Mouse (Mus musculus): ENCODE measurements around the gene Pank4. TPM values are rescaled to one million over a fixed set of nuclear protein-coding genes. Genes with fewer than 3 reads are reported as not detected.

Gene Pank4
- polyA plus RNA-seq, 1 experiment, result 37.5 TPM

DNA sequence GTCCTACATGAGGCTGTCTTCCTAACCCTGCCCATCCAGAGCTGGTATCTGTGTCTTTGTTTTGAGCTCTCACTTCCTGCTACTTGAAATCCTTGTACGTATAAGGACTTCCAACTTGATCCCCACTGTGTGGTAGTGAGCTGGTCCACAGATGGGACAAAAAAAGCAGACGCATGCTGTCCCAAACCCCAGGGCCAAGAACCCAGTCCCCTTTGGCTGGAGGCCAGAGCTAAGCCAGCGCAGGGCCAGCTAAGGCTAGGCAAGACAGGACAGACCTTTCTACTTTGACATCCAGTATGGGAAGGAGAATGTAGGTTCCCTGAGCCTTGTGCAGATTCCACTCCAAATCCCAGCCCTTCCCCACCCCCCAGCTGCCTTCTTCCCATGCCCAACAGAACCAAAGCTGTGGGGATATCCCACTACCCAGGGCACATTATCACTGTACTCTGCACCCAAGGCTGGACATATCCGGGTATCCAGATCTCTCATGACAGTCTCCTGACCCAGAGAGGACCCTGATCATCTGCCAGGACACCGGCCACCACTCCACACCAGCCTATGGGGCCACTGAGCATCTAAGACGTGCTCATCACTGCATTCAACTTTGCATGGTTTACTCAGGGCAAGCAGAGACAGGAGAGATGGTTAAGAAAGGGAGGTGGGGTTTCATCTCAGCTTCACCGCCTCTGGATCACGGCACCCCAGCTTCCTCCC lies 47.5 kb downstream of the Pank4 start:
- WGBS, result 70% methylated on average over 8 of the region's 8 CpGs
- TF ChIP-seq CTCF (conservative IDR thresholded peaks at IDR 0.05; ENCODE audit: insufficient read depth, insufficient read length, low read depth, low read length) (no peak), POLR2A (IDR thresholded peaks at IDR 0.05; ENCODE audit: low read depth, low read length) (no peak)
- H3K36me3 ChIP-seq (ENCODE audit: control insufficient read depth, insufficient read depth, low read length), result no peaks in the 10 kb centered on the region

DNA sequence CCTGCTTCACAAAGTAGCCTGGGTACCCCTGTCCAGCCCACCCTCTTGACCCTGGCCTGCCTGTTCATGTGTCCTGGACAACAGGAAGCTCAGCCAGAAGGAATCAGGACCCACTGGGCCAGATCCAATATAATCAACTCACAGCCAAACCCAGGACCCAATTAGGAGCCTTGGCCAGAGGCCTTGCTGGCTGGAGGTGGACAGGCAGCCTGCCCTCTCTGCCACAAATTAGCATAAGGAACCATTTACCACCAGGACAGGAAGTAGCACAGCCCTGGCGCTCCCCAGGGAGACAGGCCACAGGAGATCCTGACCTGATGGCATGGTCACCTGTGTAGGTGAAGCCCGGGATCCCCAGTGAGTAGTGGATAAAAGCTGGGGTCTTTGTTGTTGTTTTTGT lies 48.2 kb downstream of the Pank4 start:
- H3K4me3 ChIP-seq (ENCODE audit: insufficient read depth, low read depth, low read length), result no peak overlapping the region
- no peaks in the 10 kb centered on the region for H3K27me3 ChIP-seq (replicated peaks; ENCODE audit: control insufficient read depth, insufficient read depth, low read length)
- no peaks in the 10 kb centered on the region for H3K4me1 ChIP-seq (ENCODE audit: control insufficient read depth, insufficient read depth, low read length)
- H3K36me3 ChIP-seq (ENCODE audit: control insufficient read depth, insufficient read depth, low read length), result no peaks in the 10 kb centered on the region
- WGBS, result 67% methylated on average over 2 of the region's 2 CpGs
- TF ChIP-seq POLR2A (IDR thresholded peaks at IDR 0.05; ENCODE audit: low read depth, low read length), result no peak
- TF ChIP-seq CTCF (conservative IDR thresholded peaks at IDR 0.05; ENCODE audit: insufficient read depth, insufficient read length, low read depth, low read length), result no peak
- H3K27ac ChIP-seq (ENCODE audit: insufficient read depth, low read depth, low read length), result no peak overlapping the region
- no peak for DNase-seq

More for the DNA sequence above, 47.5 kb downstream of the Pank4 start:
- H3K27me3 ChIP-seq (replicated peaks; ENCODE audit: control insufficient read depth, insufficient read depth, low read length), result no peaks in the 10 kb centered on the region
- no peak overlapping the region for H3K4me3 ChIP-seq (ENCODE audit: insufficient read depth, low read depth, low read length)
- no peak for DNase-seq
- H3K27ac ChIP-seq (ENCODE audit: insufficient read depth, low read depth, low read length), result no peak overlapping the region
- no peaks in the 10 kb centered on the region for H3K4me1 ChIP-seq (ENCODE audit: control insufficient read depth, insufficient read depth, low read length)

DNA sequence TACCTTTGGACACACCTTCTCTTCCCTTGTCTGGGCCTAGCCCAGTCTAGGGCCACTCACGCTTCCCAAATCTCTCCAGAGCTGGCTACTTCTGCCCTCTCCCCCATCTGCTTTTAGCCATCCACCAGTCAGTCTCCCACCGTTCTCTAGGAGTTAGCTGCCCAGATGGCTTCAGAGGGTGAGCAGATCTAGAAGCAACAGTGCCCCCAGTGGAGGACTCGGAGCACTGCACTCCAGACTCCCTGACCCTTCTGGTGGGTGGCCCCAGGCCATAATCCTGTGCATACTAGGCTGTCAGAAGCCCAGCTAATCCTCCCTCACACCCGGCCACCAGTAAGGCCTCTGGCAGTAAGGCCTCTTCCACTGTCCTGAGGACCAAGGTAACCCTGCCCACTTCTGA lies 48.9 kb downstream of the Pank4 start:
- peak; percentile 49 for DNase-seq
- WGBS, result 10% methylated on average over 4 of the region's 4 CpGs

DNA sequence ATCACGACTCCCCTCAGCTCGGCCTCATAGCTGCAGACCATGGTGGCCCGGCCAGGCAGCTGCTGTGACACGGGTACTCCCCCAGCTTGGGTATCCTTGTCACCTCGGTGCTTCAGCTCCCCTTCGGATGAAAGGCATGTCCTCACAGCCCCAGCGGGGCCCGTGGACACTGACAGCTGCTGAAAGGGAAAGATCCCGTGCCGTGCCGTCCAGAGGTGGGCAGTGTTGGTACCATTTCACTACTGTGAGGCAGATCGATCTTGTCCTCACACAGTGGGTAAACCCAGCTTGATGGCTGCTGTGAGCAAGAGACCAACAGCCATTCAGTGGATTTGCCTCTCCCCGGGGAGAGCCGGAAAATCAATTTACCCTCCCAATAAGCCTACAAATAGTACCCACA lies 50.3 kb downstream of the Pank4 start:
- TF ChIP-seq CTCF (conservative IDR thresholded peaks at IDR 0.05; ENCODE audit: insufficient read depth, insufficient read length, low read depth, low read length) (no peak), POLR2A (IDR thresholded peaks at IDR 0.05; ENCODE audit: low read depth, low read length) (no peak)
- Histone ChIP-seq H3K27ac (ENCODE audit: insufficient read depth, low read depth, low read length) (no peak overlapping the region), H3K4me3 (ENCODE audit: insufficient read depth, low read depth, low read length) (no peak overlapping the region), H3K27me3 (replicated peaks; ENCODE audit: control insufficient read depth, insufficient read depth, low read length) (no peaks in the 10 kb centered on the region), H3K36me3 (ENCODE audit: control insufficient read depth, insufficient read depth, low read length) (no peaks in the 10 kb centered on the region), H3K4me1 (ENCODE audit: control insufficient read depth, insufficient read depth, low read length) (no peaks in the 10 kb centered on the region)
- 44% methylated on average over 14 of the region's 14 CpGs for WGBS
- no peak for DNase-seq

More for the DNA sequence above, 48.9 kb downstream of the Pank4 start:
- no peaks in the 10 kb centered on the region for H3K27me3 ChIP-seq (replicated peaks; ENCODE audit: control insufficient read depth, insufficient read depth, low read length)
- no peak overlapping the region for H3K4me3 ChIP-seq (ENCODE audit: insufficient read depth, low read depth, low read length)
- no peak for TF ChIP-seq POLR2A (IDR thresholded peaks at IDR 0.05; ENCODE audit: low read depth, low read length)
- TF ChIP-seq CTCF (conservative IDR thresholded peaks at IDR 0.05; ENCODE audit: insufficient read depth, insufficient read length, low read depth, low read length), result peak; percentile 77
- no peaks in the 10 kb centered on the region for H3K4me1 ChIP-seq (ENCODE audit: control insufficient read depth, insufficient read depth, low read length)
- H3K36me3 ChIP-seq (ENCODE audit: control insufficient read depth, insufficient read depth, low read length), result no peaks in the 10 kb centered on the region
- no peak overlapping the region for H3K27ac ChIP-seq (ENCODE audit: insufficient read depth, low read depth, low read length)

DNA sequence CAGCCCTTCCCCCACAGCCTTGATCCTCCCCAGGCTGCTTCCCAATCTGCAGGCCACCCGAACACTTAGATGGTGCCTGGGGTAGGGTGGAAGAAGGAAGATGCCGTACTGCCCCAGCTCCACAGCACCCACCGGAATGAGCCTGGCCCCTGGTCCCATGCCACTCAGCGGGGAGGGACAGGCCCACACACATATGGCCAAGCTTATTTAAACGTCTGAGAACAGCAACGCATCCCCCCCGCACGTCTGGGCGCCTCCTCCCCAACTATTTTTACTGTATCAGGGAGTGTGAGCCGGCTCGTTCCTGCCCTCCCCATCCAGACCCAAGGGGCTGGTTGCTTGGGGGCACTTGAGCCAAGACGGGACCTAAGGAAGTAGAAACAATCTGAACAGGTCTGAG lies 50.9 kb downstream of the Pank4 start:
- Histone ChIP-seq H3K4me1 (ENCODE audit: control insufficient read depth, insufficient read depth, low read length) (no peaks in the 10 kb centered on the region), H3K27ac (ENCODE audit: insufficient read depth, low read depth, low read length) (no peak overlapping the region), H3K4me3 (ENCODE audit: insufficient read depth, low read depth, low read length) (no peak overlapping the region), H3K27me3 (replicated peaks; ENCODE audit: control insufficient read depth, insufficient read depth, low read length) (no peaks in the 10 kb centered on the region), H3K36me3 (ENCODE audit: control insufficient read depth, insufficient read depth, low read length) (no peaks in the 10 kb centered on the region)
- 67% methylated on average over 12 of the region's 12 CpGs for WGBS
- no peak for DNase-seq
- no peak for TF ChIP-seq CTCF (conservative IDR thresholded peaks at IDR 0.05; ENCODE audit: insufficient read depth, insufficient read length, low read depth, low read length)
- no peak for TF ChIP-seq POLR2A (IDR thresholded peaks at IDR 0.05; ENCODE audit: low read depth, low read length)

DNA sequence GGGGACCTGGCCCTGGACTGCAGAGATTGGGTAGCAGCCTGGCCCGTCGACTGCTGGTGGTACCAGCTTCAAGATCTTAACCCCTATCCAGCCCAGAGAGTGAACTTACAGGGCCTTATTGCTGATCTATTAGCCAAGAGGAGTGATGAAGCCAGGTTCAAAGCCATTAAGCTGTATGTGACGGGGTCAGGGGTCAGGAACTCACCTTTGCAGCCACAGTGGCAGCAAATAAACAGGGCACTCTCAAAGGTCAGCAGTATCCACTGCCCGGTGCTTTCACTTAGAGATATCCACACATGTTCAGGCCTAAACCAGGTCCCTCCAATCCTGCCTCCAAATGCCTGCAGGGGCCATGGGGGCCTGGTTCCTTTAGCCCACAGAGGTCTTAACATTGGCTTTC lies 51.6 kb downstream of the Pank4 start:
- H3K4me1 ChIP-seq (ENCODE audit: control insufficient read depth, insufficient read depth, low read length), result no peaks in the 10 kb centered on the region
- DNase-seq, result no peak
- no peak overlapping the region for H3K4me3 ChIP-seq (ENCODE audit: insufficient read depth, low read depth, low read length)
- no peaks in the 10 kb centered on the region for H3K36me3 ChIP-seq (ENCODE audit: control insufficient read depth, insufficient read depth, low read length)
- H3K27ac ChIP-seq (ENCODE audit: insufficient read depth, low read depth, low read length), result no peak overlapping the region
- WGBS, result 66% methylated on average over 4 of the region's 4 CpGs
- TF ChIP-seq CTCF (conservative IDR thresholded peaks at IDR 0.05; ENCODE audit: insufficient read depth, insufficient read length, low read depth, low read length), result no peak
- no peak for TF ChIP-seq POLR2A (IDR thresholded peaks at IDR 0.05; ENCODE audit: low read depth, low read length)
- no peaks in the 10 kb centered on the region for H3K27me3 ChIP-seq (replicated peaks; ENCODE audit: control insufficient read depth, insufficient read depth, low read length)

DNA sequence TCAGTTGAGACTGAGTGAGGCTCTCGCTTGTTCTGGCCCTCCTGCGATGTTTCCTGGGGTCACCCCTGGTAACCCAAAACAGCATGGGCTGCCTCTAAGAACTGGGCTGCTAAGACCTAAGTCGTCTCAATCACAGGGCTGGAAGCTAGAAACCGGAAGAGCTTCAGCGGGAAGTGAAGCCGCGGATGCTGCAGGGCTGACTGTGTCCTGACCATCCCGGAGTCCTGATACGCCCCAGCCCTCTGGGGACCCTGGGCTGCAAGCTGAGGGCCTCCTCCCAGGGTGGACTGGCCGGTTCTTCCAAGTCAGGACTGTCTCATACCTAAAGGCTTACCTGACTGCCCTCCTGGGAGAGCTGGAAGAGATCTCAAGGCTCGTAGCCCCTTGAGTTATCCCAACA lies 52.9 kb downstream of the Pank4 start:
- 70% methylated on average over 11 of the region's 11 CpGs for WGBS
- DNase-seq, result no peak
- Histone ChIP-seq H3K36me3 (ENCODE audit: control insufficient read depth, insufficient read depth, low read length) (no peaks in the 10 kb centered on the region), H3K27me3 (replicated peaks; ENCODE audit: control insufficient read depth, insufficient read depth, low read length) (no peaks in the 10 kb centered on the region), H3K4me3 (ENCODE audit: insufficient read depth, low read depth, low read length) (no peak overlapping the region), H3K4me1 (ENCODE audit: control insufficient read depth, insufficient read depth, low read length) (no peaks in the 10 kb centered on the region), H3K27ac (ENCODE audit: insufficient read depth, low read depth, low read length) (no peak overlapping the region)
- TF ChIP-seq POLR2A (IDR thresholded peaks at IDR 0.05; ENCODE audit: low read depth, low read length) (no peak), CTCF (conservative IDR thresholded peaks at IDR 0.05; ENCODE audit: insufficient read depth, insufficient read length, low read depth, low read length) (no peak)
